Mouse (Mus musculus) spleen, adult 2 months (tissue): ENCODE measurements around the gene Pgm2.

ENCODE experiments used
- CTCF ChIP-seq: fragments of 200-500 bp; IDR thresholded peaks from 2 replicates; pipeline ENCODE4 v1.5.1; 2011; ENCODE audit warnings: mild to moderate bottlenecking, inconsistent platforms; ENCODE audit not compliant: insufficient read depth, insufficient read length, insufficient replicate concordance; ENCODE audit errors: extremely low read depth
- POLR2A ChIP-seq: fragments of 200-500 bp; IDR thresholded peaks from 2 replicates; pipeline ENCODE4 v1.6.1; 2011; ENCODE audit warnings: low read depth, low read length, inconsistent platforms

DNA sequence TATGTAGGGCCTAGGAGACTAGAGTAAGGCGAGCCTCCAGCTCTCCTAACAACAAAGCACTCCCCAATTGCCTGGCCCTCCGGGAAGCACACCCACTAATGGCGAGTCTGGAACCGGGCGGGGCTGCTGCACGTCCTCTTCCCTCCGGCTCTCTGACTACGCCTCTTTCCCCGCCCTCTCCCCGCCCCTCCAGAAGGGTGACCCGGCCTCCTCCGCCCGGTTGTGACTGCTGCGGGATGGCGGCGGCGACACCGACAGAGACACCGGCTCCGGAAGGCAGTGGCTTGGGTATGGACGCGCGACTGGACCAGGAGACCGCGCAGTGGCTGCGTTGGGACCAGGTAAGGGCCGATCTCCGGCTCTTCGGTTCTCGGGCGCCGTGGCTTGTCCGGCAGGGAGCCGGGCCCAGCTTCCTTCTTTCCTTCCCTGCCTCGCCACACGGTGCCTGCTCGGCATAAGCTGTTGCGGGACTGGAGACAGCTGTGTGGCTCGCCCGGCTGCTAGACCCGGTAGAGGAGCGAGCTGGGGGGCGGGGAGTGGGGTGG, at the start of gene Pgm2:
- TF ChIP-seq CTCF (no peak), POLR2A (peak; percentile 53)
